Mouse (Mus musculus) myocyte (in vitro differentiated cells): ENCODE measurements around the gene Rps6ka2. TPM values are rescaled to one million over a fixed set of nuclear protein-coding genes. Genes with fewer than 3 reads are reported as not detected.
"Not testable (repeated sequence)": the region's sequence is repeated elsewhere in the genome, so short reads cannot be mapped to it uniquely, and the experiment has no call there.

Experiments
- H3K27me3 ChIP-seq: one replicate; pipeline ENCODE4 v1.6.1; 2011; ENCODE audit not compliant: control insufficient read depth, insufficient read depth, insufficient read length
- H3K36me3 ChIP-seq: one replicate; pipeline ENCODE4 v1.6.1; 2011; ENCODE audit not compliant: control insufficient read depth, insufficient read depth
- H3K4me2 ChIP-seq: one replicate; pipeline ENCODE4 v1.6.1; 2011; ENCODE audit warnings: low read depth, control low read depth
- H3K4me3 ChIP-seq: one replicate; pipeline ENCODE4 v1.5.1; 2011; ENCODE audit warnings: mild to moderate bottlenecking, control low read depth, moderate library complexity
- H3K79me2 ChIP-seq: one replicate; pipeline ENCODE4 v1.6.1; 2011; ENCODE audit not compliant: control insufficient read depth, insufficient read depth
- H3ac ChIP-seq: one replicate; pipeline ENCODE4 v1.6.1; 2011; ENCODE audit not compliant: control insufficient read depth, insufficient read length
- CEBPB ChIP-seq: IDR thresholded peaks from 2 replicates; pipeline ENCODE4 v1.6.1; 2011; ENCODE audit warnings: mild to moderate bottlenecking, moderate library complexity; ENCODE audit not compliant: poor library complexity, insufficient read depth, severe bottlenecking
- E2F4 ChIP-seq: IDR thresholded peaks from one replicate; pipeline ENCODE4 v1.6.1; 2011; ENCODE audit warnings: mild to moderate bottlenecking, control low read depth, moderate library complexity; ENCODE audit not compliant: insufficient read depth
- MYOD1 ChIP-seq, 3 experiments: IDR thresholded peaks; one replicate each; pipeline ENCODE4 v1.6.1; 2011; ENCODE audit warnings: control low read depth in 2 of 3, low read depth in 2 of 3, mild to moderate bottlenecking in 2 of 3, moderate library complexity in 1 of 3; ENCODE audit not compliant: insufficient read length in 2 of 3, control insufficient read depth in 1 of 3
- MYOG ChIP-seq, 3 experiments: IDR thresholded peaks; one replicate each; pipeline ENCODE4 v1.6.1; 2011; ENCODE audit warnings: control low read depth in 2 of 3, low read depth in 2 of 3, mild to moderate bottlenecking in 2 of 3; ENCODE audit not compliant: insufficient read length in 2 of 3, control insufficient read depth in 1 of 3, insufficient read depth in 1 of 3
- REST ChIP-seq: IDR thresholded peaks from one replicate; pipeline ENCODE4 v1.6.1; 2011; ENCODE audit warnings: mild to moderate bottlenecking, control low read depth, moderate library complexity; ENCODE audit not compliant: insufficient read depth, insufficient read length
- SRF ChIP-seq: IDR thresholded peaks from one replicate; pipeline ENCODE4 v1.6.1; 2011; ENCODE audit warnings: low read depth; ENCODE audit not compliant: control insufficient read depth, insufficient read length
- TCF12 ChIP-seq: IDR thresholded peaks from one replicate; pipeline ENCODE4 v1.6.1; 2011; ENCODE audit warnings: mild to moderate bottlenecking, control low read depth; ENCODE audit not compliant: poor library complexity, insufficient read depth, severe bottlenecking
- polyA plus RNA-seq: library from polyadenylated mRNA; unstranded; fragments of >200 nt; fragmentation: generic; extraction: Trizol; gene quantifications from one replicate; pipeline ENCODE4 v1.2.1, GENCODE M21; 2012; ENCODE audit warnings: missing spikeins

Rps6ka2 gene
- polyA plus RNA-seq, 1 experiment: 56.9 TPM

- TF ChIP-seq TCF12: no peak
- H3K4me2 ChIP-seq: no peak overlapping the region
- H3K27me3 ChIP-seq: no peaks in the 10 kb centered on the region
- H3K36me3 ChIP-seq: peaks cover 44% of the 10 kb centered on the region
- no peak overlapping the region for H3ac ChIP-seq
- no peak overlapping the region for H3K4me3 ChIP-seq
- no peaks in the 10 kb centered on the region for H3K79me2 ChIP-seq
These were observed 116.6 kb downstream of the Rps6ka2 start for GRCm38 (mm10) chr17:7286422-7287050.

GRCm38 (mm10) chr17:7292012-7292684 is 122.2 kb downstream of the Rps6ka2 start:
- peaks cover 26% of the 10 kb centered on the region for H3K36me3 ChIP-seq
- no peak overlapping the region for H3K4me2 ChIP-seq
- no peaks in the 10 kb centered on the region for H3K27me3 ChIP-seq
- H3K79me2 ChIP-seq: no peaks in the 10 kb centered on the region
- TF ChIP-seq SRF (no peak), TCF12 (peak; percentile 27), REST (no peak), MYOG (IDR thresholded peaks at IDR 0.05; ENCODE audit: control insufficient read depth in 1 of 3, insufficient read depth in 1 of 3, insufficient read length in 2 of 3, low read depth in 2 of 3) (peak in 1 of 3 experiments; percentile 59), E2F4 (no peak), MYOD1 (IDR thresholded peaks at IDR 0.05; ENCODE audit: control insufficient read depth in 1 of 3, insufficient read length in 2 of 3, low read depth in 2 of 3) (peak in 2 of 3 experiments; percentile 48 to 56), CEBPB (no peak)
- no peak overlapping the region for H3K4me3 ChIP-seq
- H3ac ChIP-seq: no peak overlapping the region

DNA sequence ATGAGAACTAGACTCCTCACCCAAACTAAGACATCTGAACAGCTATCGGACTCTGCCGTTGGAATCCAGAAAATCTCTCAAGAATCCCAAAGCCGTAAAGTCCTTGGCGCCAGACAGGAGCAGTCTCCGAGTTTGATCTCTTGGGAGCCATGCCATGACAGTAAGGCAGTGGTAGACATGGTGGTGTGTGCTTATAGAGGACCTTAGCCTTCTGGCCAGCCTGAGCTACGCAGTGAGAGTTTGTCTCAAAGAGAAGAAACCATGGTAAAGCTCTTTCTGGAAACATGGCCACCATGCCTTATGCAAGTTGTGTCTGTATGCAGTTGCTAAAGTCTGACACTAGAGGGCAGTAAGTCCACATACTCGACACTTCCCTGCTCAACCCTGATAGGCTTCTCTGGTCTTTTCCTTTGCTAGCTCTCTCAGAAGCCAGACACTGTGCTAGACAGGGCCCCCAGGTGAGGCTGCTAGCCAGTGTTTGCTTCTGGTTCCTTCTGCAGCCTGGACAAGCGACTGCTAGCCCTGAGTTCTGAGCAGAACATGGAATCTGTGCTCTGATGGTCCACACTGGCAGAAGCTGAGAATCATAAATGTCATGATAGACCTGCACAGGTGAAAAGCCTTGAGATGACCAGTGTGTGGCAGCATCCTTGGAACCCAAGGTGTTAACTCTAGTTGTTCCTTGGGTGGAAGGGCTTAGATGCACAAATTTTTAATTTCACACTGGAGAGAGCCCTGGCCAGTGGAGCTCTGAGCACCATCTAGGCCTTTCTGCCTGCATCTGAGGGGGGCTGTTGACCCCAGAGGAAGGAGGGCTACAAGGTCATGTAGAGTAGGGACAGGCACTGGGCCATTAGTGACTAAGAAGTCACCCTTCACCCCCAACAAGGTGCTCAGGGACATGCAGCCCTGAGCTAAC is 136.6 kb downstream of the Rps6ka2 start:
- H3ac ChIP-seq, H3K27me3 ChIP-seq, H3K4me3 ChIP-seq, H3K36me3 ChIP-seq, H3K79me2 ChIP-seq, H3K4me2 ChIP-seq: not testable (repeated sequence)

DNA sequence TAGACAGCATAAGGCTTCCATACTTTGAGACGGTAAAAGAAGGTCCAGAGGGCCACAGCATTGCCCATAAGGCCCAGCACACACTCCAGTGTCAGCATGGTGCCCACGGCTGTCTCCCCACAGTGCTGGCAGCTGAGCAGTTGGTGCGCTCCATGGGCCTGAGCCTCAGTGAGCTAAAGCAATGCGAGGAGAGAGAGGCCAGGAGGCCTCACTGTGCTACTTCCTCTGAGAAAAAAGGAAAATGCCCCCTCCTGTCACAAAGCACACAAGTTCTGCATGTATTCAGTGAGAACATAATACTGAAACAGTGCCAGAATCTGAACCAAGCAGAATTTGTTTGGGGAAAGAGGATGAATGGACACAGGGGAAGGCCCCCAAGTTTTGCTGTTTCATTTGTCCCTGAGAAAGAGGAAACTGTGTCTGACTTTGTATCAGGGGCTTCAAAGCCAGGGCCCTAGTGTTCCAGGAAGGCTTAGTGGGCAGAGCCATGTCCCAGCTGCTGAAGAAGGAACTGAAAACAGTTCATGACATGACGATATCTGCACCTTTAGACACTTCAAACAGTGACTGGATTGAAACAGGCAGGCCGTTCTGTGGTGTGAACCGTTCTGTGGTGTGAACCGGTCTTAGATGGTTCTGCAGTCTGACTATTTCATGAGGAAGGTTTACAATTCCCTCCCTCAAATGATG is 145.9 kb downstream of the Rps6ka2 start:
- H3K4me3 ChIP-seq, H3K79me2 ChIP-seq: not testable (repeated sequence)

DNA sequence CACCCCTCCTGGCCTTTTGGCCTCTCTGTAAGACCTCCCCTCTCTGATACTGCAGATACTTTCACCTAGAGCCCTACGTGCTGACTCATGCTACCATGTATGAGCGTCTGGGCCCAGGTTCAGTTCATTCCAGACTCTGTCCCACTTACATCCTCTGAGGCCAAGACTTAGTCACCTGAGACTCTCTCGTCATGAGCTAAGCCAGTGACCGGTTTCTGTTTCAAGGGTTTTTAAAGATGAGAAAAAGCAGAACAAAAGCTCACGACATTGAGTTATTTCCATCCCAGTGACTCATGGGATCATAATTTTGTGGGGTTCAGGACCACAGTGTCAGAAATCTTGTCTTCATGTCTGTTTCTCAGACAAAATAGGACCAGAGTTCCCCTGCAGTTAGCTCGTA is 149.9 kb downstream of the Rps6ka2 start:
- H3K79me2 ChIP-seq, H3ac ChIP-seq, H3K4me3 ChIP-seq, H3K36me3 ChIP-seq, H3K4me2 ChIP-seq, H3K27me3 ChIP-seq: not testable (repeated sequence)

More for the DNA sequence above, 145.9 kb downstream of the Rps6ka2 start:
- not testable (repeated sequence) for H3K4me2 ChIP-seq, H3ac ChIP-seq, H3K27me3 ChIP-seq, H3K36me3 ChIP-seq

GRCm38 (mm10) chr17:7324346-7324745 is 154.4 kb downstream of the Rps6ka2 start, which contains the start of gene Tcp10a:
TSS of gene Tcp10a (plus strand) at chr17:7324646.
- H3K27me3 ChIP-seq, H3ac ChIP-seq, H3K36me3 ChIP-seq, H3K79me2 ChIP-seq, H3K4me3 ChIP-seq, H3K4me2 ChIP-seq: not testable (repeated sequence)

DNA sequence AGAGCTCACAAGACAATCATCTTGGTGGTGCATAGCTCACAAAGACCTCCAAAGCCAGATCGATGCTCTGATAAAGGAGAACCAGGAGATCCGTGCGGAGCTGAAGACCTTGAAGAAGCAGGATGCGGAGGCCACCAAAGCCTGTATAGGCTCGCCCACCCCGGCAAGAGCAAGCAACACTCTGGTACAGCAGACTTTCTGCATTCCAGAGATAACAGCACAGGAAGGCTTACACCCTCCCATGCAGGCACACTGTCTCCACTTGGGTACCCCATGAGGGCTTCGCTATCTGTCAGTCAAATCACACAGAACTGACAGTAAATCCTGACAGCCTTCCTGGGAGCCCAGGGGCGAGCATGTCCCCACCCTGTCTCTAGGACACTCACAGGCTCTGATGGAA is 156.5 kb downstream of the Rps6ka2 start:
- H3K4me3 ChIP-seq, H3ac ChIP-seq, H3K27me3 ChIP-seq, H3K79me2 ChIP-seq, H3K36me3 ChIP-seq, H3K4me2 ChIP-seq: not testable (repeated sequence)

DNA sequence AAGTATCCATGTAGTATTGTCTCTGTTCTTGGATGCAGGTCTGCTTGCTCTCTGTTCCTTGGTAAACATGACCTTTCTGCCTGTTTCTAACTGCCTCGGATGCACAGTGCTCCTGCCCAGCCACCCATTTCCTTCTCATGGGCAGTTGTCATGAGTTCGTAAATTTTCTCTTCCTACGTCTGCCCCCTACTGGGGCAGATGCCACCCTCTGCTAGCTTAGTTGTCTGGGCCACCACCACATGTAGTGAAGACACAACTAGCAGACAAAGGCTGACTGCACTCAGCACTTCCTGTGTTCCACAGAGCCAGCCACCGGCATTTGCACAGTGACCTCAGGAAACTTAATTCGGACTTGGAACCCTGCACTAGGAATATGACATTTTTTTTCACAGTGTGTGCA is 162.8 kb downstream of the Rps6ka2 start:
- H3ac ChIP-seq, H3K4me3 ChIP-seq, H3K27me3 ChIP-seq, H3K79me2 ChIP-seq, H3K36me3 ChIP-seq, H3K4me2 ChIP-seq: not testable (repeated sequence)

DNA sequence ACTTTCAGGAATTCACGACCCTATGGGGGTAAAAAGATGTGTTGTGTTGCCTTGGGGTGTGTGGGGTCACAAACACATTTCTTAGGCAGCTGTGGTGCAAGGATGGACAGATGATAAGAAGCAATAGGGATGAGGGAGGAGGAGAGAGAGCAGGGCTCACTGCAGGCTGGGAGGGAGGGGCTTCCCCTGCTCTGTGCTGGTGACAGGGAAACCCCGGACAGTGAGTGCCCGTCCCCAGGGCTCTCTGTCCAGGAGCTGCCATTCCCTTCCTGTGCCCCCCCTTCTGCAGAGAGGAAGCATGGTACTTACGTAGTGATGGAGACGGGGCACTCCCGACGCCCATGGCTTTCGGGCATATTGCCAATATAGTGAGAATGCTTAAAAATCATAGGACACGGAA is 167.5 kb downstream of the Rps6ka2 start:
- not testable (repeated sequence) for H3ac ChIP-seq, H3K36me3 ChIP-seq, H3K79me2 ChIP-seq, H3K4me2 ChIP-seq, H3K4me3 ChIP-seq, H3K27me3 ChIP-seq

DNA sequence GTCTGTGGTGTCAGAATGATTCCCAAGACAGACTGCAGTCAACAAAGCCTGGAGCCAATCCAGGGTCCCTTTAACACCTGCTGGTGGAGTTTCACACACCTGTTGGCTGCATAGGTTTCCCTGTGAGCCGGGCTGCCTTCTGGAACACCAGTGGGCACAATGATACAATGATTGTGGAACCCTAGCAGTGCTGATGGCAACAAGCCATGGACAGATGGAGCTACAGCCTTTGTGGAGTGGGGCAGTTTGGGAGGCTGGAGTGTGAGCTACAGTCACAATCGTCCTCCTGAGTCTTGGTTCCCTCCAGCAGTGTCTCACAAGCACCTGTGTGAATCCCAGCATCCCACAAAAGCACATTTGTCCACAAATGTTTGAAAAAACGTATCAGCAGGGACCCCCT is 178.8 kb downstream of the Rps6ka2 start:
- H3K4me2 ChIP-seq, H3K27me3 ChIP-seq, H3ac ChIP-seq: not testable (repeated sequence)

More for the DNA sequence above, 178.8 kb downstream of the Rps6ka2 start:
- H3K79me2 ChIP-seq, H3K4me3 ChIP-seq, H3K36me3 ChIP-seq: not testable (repeated sequence)
